Mouse (Mus musculus) heart, embryonic 16.5 days (tissue): ENCODE measurements around the gene Klf15. TPM values are rescaled to one million over a fixed set of nuclear protein-coding genes. Genes with fewer than 3 reads are reported as not detected.

ENCODE experiments used
- ATAC-seq: fragments of 200-750 bp; cut with Nextera tagmentation; replicated peaks from 2 replicates; pipeline ENCODE4 v1.8.0; 2017; ENCODE audit warnings: moderate number of reproducible peaks; ENCODE audit not compliant: insufficient read depth, low FRiP score; ENCODE audit errors: extremely low read depth
- H3K27ac ChIP-seq: fragments of 300-500 bp; sonication (generic); 2 replicates; pipeline ENCODE4 v1.5.1; 2014; ENCODE audit warnings: mild to moderate bottlenecking, low read length, control low read depth, moderate library complexity
- H3K27me3 ChIP-seq: fragments of 300-500 bp; sonication (generic); 2 replicates; pipeline ENCODE4 v1.6.1; 2014; ENCODE audit warnings: low read length, mixed read lengths; ENCODE audit not compliant: control insufficient read depth, insufficient read depth
- H3K36me3 ChIP-seq: fragments of 300-500 bp; sonication (generic); 2 replicates; pipeline ENCODE4 v1.6.1; 2014; ENCODE audit not compliant: control insufficient read depth, insufficient read depth
- H3K4me1 ChIP-seq: fragments of 300-500 bp; sonication (generic); 2 replicates; pipeline ENCODE4 v1.6.1; 2014; ENCODE audit warnings: low read length, mixed read lengths; ENCODE audit not compliant: control insufficient read depth, insufficient read depth
- H3K4me2 ChIP-seq: fragments of 300-500 bp; sonication (generic); 2 replicates; pipeline ENCODE4 v1.6.1; 2014; ENCODE audit warnings: low read depth, mild to moderate bottlenecking, control low read depth, low read length
- H3K4me3 ChIP-seq: fragments of 300-500 bp; sonication (generic); 2 replicates; pipeline ENCODE4 v1.5.1; 2014; ENCODE audit warnings: mild to moderate bottlenecking, control low read depth, low read length
- H3K9ac ChIP-seq: fragments of 300-500 bp; sonication (generic); 2 replicates; pipeline ENCODE4 v1.6.1; 2014; ENCODE audit warnings: low read length, control low read depth
- H3K9me3 ChIP-seq: fragments of 300-500 bp; sonication (generic); replicated peaks from 2 replicates; pipeline ENCODE4 v1.6.1; 2016; ENCODE audit warnings: low read length; ENCODE audit not compliant: control insufficient read depth
- WGBS: fragments of 180-500 bp; shearing (Covaris S2); extraction: QIAGEN DNeasy Blood & Tissue Kit; methylation state at CpG from one replicate; pipeline ENCODE4 v1.1.7; 2014; 5-methylcytosine and 5-hydroxymethylcytosine counted together
- polyA plus RNA-seq: library from polyadenylated mRNA; unstranded; fragments of >200 nt; fragmentation: Nextera tagmentation; extraction: Ambion mirVana; gene quantifications from 2 replicates; pipeline ENCODE4 v1.2.1, GENCODE M21; 2015

The Klf15 gene
- polyA plus RNA-seq, 1 experiment from 2014 or later = 28.2 TPM

- Histone ChIP-seq H3K36me3 (no peaks in the 10 kb centered on the region), H3K4me2 (no peak overlapping the region), H3K4me3 (no peak overlapping the region), H3K27me3 (no peaks in the 10 kb centered on the region; the same call in 1 of the 2 replicates), H3K9ac (no peak overlapping the region), H3K27ac (no peak overlapping the region), H3K9me3 (no peaks in the 10 kb centered on the region), H3K4me1 (peaks cover 15% of the 10 kb centered on the region)
- whole genome bisulfite sequencing = 73% methylated on average over 3 of the region's 3 CpGs
- ATAC-seq = no peak
Observed at GRCm38 (mm10) chr6:90494155-90494554, 31.8 kb downstream of the Klf15 start.

- no peak overlapping the region for H3K4me3 ChIP-seq
- H3K27me3 ChIP-seq = no peaks in the 10 kb centered on the region; the same call in 1 of the 2 replicates
- peaks cover 19% of the 10 kb centered on the region for H3K4me1 ChIP-seq
- H3K4me2 ChIP-seq = no peak overlapping the region
- no peak overlapping the region for H3K9ac ChIP-seq
- WGBS = 88% methylated on average over 3 of the region's 3 CpGs
- ATAC-seq = no peak
- H3K36me3 ChIP-seq = no peaks in the 10 kb centered on the region
- no peak overlapping the region for H3K27ac ChIP-seq
- no peaks in the 10 kb centered on the region for H3K9me3 ChIP-seq
Observed at GRCm38 (mm10) chr6:90494566-90494965, 32.2 kb downstream of the Klf15 start.

DNA sequence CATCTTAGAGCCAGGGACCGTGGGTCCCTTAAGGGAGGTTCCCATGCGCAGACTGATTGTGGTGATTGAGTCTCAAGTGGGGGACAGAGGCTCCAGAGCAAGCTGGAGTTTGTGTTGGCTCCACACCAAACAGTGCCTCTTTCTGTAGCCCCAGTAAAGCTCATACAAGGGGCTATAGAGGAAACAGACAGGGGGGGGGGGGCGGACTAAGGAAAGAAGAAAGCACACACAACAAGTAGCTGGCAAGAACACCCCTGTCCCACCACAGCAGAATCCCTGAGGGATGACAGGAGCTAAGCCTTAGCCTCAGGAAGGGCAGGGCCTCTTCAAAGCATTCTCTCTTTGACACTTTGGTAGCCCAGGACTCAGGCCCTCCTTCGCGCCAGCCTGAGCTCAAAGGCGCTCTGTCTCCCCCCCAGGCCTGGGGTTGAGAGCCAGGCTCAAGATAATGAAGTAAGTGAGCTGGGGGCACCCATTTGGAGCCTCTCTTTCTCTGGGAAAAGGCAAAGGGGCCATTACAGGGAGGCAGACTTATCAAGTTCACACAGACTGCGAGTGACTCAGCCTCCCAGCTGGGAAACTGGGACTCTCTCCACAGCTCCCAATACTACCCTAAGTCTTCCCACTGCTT lies 33.0 kb downstream of the Klf15 start:
- no peak overlapping the region for H3K4me2 ChIP-seq
- peaks cover 23% of the 10 kb centered on the region for H3K4me1 ChIP-seq
- peak overlapping the region; percentile 80 for H3K27ac ChIP-seq
- H3K9me3 ChIP-seq = no peaks in the 10 kb centered on the region
- H3K9ac ChIP-seq = peak overlapping the region; percentile 47
- peak; percentile 44 for ATAC-seq
- 40% methylated on average over 7 of the region's 7 CpGs for WGBS
- H3K36me3 ChIP-seq = no peaks in the 10 kb centered on the region
- H3K4me3 ChIP-seq = no peak overlapping the region
- no peaks in the 10 kb centered on the region; the same call in 1 of the 2 replicates for H3K27me3 ChIP-seq

DNA sequence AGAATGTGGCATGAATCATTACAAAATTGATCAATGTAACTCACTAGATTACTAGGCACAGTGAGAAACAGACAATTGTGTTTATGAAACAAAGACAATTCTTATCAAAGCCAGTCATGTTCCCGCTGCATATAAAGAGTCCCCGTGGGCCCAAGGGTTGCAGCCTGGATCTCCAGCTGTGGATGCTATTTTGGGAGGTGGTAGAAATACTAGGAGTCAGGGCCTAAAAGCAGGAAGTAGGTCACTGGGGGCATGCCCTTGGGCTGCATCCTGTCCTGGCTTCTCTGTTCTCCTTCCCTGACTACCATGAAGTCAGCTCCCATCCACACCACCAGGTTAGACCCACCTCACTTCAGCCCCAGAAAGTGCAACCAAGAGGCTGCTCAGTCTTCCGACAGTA lies 33.8 kb downstream of the Klf15 start:
- peak overlapping the region; percentile 2; the same call in 1 of the 2 replicates for H3K27ac ChIP-seq
- no peak for ATAC-seq

GRCm38 (mm10) chr6:90499509-90499908 lies 37.1 kb downstream of the Klf15 start:
- no peaks in the 10 kb centered on the region for H3K36me3 ChIP-seq
- no peak for ATAC-seq
- 47% methylated on average over 4 of the region's 4 CpGs for WGBS

More for the DNA sequence above, 33.8 kb downstream of the Klf15 start:
- no peaks in the 10 kb centered on the region for H3K36me3 ChIP-seq
- no peak overlapping the region for H3K4me3 ChIP-seq
- WGBS = 36% methylated on average over 3 of the region's 3 CpGs
- no peak overlapping the region for H3K4me2 ChIP-seq
- H3K9me3 ChIP-seq = no peaks in the 10 kb centered on the region
- no peaks in the 10 kb centered on the region; the same call in 1 of the 2 replicates for H3K27me3 ChIP-seq
- peaks cover 27% of the 10 kb centered on the region for H3K4me1 ChIP-seq
- H3K9ac ChIP-seq = no peak overlapping the region

GRCm38 (mm10) chr6:90501222-90501940 lies 39.0 kb downstream of the Klf15 start:
- no peak overlapping the region for H3K4me2 ChIP-seq
- no peak for ATAC-seq
- no peaks in the 10 kb centered on the region for H3K36me3 ChIP-seq
- H3K27me3 ChIP-seq = no peaks in the 10 kb centered on the region; the same call in 1 of the 2 replicates
- no peaks in the 10 kb centered on the region; the same call in 1 of the 2 replicates for H3K9me3 ChIP-seq
- no peak overlapping the region; the same call in 1 of the 2 replicates for H3K9ac ChIP-seq
- peaks cover 31% of the 10 kb centered on the region for H3K4me1 ChIP-seq
- WGBS = 56% methylated on average over 8 of the region's 8 CpGs
- no peak overlapping the region for H3K4me3 ChIP-seq
- no peak overlapping the region for H3K27ac ChIP-seq

More at GRCm38 (mm10) chr6:90499509-90499908, 37.1 kb downstream of the Klf15 start:
- H3K9ac ChIP-seq = no peak overlapping the region
- no peak overlapping the region for H3K4me2 ChIP-seq
- H3K9me3 ChIP-seq = no peaks in the 10 kb centered on the region
- H3K27me3 ChIP-seq = no peaks in the 10 kb centered on the region; the same call in 1 of the 2 replicates
- H3K27ac ChIP-seq = peak overlapping the region; percentile 29; the same call in 1 of the 2 replicates
- no peak overlapping the region for H3K4me3 ChIP-seq
- H3K4me1 ChIP-seq = peaks cover 32% of the 10 kb centered on the region

- Histone ChIP-seq H3K4me2 (no peak overlapping the region), H3K4me1 (peaks cover 52% of the 10 kb centered on the region), H3K36me3 (no peaks in the 10 kb centered on the region), H3K27me3 (no peaks in the 10 kb centered on the region), H3K9ac (no peak overlapping the region), H3K27ac (peak overlapping the region; percentile 85), H3K4me3 (no peak overlapping the region), H3K9me3 (no peaks in the 10 kb centered on the region; the same call in 1 of the 2 replicates)
- 16% methylated on average over 6 of the region's 6 CpGs for WGBS
- ATAC-seq = no peak
Observed at GRCm38 (mm10) chr6:90505906-90506305, 43.5 kb downstream of the Klf15 start.

- 22% methylated on average over 16 of the region's 16 CpGs for WGBS
Observed at GRCm38 (mm10) chr6:90506673-90507311, 44.4 kb downstream of the Klf15 start.

More at GRCm38 (mm10) chr6:90506673-90507311, 44.4 kb downstream of the Klf15 start:
- no peak overlapping the region for H3K4me3 ChIP-seq
- H3K27ac ChIP-seq = peak overlapping the region; percentile 85
- peak overlapping the region; percentile 3; the same call in 1 of the 2 replicates for H3K4me2 ChIP-seq
- peak; percentile 72 for ATAC-seq
- H3K4me1 ChIP-seq = peaks cover 45% of the 10 kb centered on the region
- H3K9me3 ChIP-seq = no peaks in the 10 kb centered on the region; the same call in 1 of the 2 replicates
- H3K27me3 ChIP-seq = no peaks in the 10 kb centered on the region
- no peaks in the 10 kb centered on the region for H3K36me3 ChIP-seq
- peak overlapping the region; percentile 28 for H3K9ac ChIP-seq
